In the genomic region with DNA sequence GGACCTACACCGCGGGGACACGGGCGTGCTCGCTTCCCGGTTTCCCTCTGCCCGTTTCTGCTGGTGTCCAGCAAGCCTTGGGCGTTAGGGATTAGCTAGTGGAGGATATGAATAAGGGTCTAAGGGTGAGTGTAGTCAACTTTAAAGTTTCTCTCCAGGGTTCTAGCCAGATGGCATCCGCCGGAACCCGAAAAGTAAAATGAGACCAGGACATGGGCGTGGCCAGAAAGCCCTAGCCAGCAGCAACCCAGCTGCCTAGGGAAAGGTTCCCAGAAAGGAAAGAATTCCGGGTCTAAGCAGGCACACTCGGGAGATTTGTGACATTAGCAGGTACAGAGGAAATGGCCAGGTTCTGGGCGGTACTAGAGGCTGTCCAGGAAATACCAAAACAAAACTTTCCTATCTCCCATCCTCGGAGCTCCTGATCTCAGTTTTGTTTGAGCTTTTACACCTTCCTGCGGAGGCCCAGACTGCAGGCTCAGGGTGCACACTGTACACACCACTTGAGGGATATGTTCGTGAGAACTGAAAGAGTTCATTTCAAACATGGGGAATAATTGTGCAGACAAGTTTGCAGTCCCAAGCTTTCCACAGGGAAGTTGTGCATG, we compare ENCODE assay signal across 8 mouse cellular contexts. TPM values are rescaled to one million over a fixed set of nuclear protein-coding genes. Genes with fewer than 3 reads are reported as not detected.
DNase-seq lines count a peak whose midpoint lies in the region; ATAC-seq and TF ChIP-seq lines count a peak whose summit lies in the region.

No protein-coding gene starts in this region.

- peaks cover 43% of the 10 kb centered on the region for H3K4me1 ChIP-seq in hindbrain, embryonic 15.5 days (replicated peaks)

- peak overlapping the region; percentile 76 for H3K4me3 ChIP-seq in hindbrain, embryonic 15.5 days
- H3K4me3 ChIP-seq in left cerebral cortex, adult 2 months: peak overlapping the region; percentile 96

- peak; percentile 46 for DNase-seq in left cerebral cortex, adult 11 months (ENCODE audit: low spot score)
- DNase-seq in left cerebral cortex, postnatal 36 days (ENCODE audit: low spot score in 2 of 2): no peak
- peak; percentile 77 for DNase-seq in cerebellum, adult 11-12 months
- DNase-seq in forelimb bud, embryonic 11.5 days (ENCODE audit: low read depth, low spot score): peak; percentile 86
- DNase-seq in left cerebral cortex, adult 2 months (ENCODE audit: extremely low spot score in 1 of 2, low spot score in 2 of 2): peak; percentile 39 to 63
- DNase-seq in right cerebral cortex, postnatal 14 days: peak; percentile 43

- H3K9me3 ChIP-seq in hindbrain, embryonic 15.5 days: no peaks in the 10 kb centered on the region

- no peaks in the 10 kb centered on the region for H3K36me3 ChIP-seq in hindbrain, embryonic 15.5 days

- WGBS in hindbrain, embryonic 15.5 days: 2% methylated on average over 18 of the region's 18 CpGs

- intact Hi-C loops in left cerebral cortex, postnatal 36 days (cut with DNase I): loop anchor here (5.0 to 10.0 kb wide), 4 partner anchors 124 to 214 kb away; a partner anchor contains a TSS
- intact Hi-C loops in left cerebral cortex, adult 2 months (cut with DNase I): loop anchor here (2.0 to 10.0 kb wide), 4 partner anchors 24 to 208 kb away; a partner anchor contains a TSS

- peak overlapping the region; percentile 89 for H3K4me2 ChIP-seq in hindbrain, embryonic 15.5 days

- no peaks in the 10 kb centered on the region for H3K27me3 ChIP-seq in hindbrain, embryonic 15.5 days

- TF ChIP-seq CTCF in left cerebral cortex, adult 2 months (IDR thresholded peaks at IDR 0.05): no peak

- peak; percentile 40 for ATAC-seq in hindbrain, embryonic 15.5 days (ENCODE audit: low FRiP score, low read depth)
- ATAC-seq in megakaryocyte, adult 5-6 weeks (ENCODE audit: poor library complexity, severe bottlenecking): peak; percentile 20

- peak overlapping the region; percentile 89 for H3K27ac ChIP-seq in hindbrain, embryonic 15.5 days (replicated peaks)
- peak overlapping the region; percentile 94 for H3K27ac ChIP-seq in left cerebral cortex, adult 2 months

- peak overlapping the region; percentile 86 for H3K9ac ChIP-seq in hindbrain, embryonic 15.5 days

RNA-seq across cellular contexts. Expression of a gene that starts 0.6 kb away (rescaled TPM):
- total RNA-seq in left cerebral cortex, postnatal 36 days (2021): 100 to 1,000 TPM; 138 to 142 TPM
- 32.1 and 38.5 TPM in 2 replicates for polyA plus RNA-seq in hindbrain, embryonic 15.5 days (2015; fragmentation: Nextera tagmentation; extraction: Ambion mirVana)
- 100 to 1,000 TPM; 129 to 130 TPM for total RNA-seq in left cerebral cortex, adult 2 months (2021)
- total RNA-seq in megakaryocyte, adult 5-6 weeks (2015): 9.3 and 12.0 TPM in 2 replicates
- 7.3 and 10.0 TPM in 2 replicates for total RNA-seq in megakaryocyte, adult 5-6 weeks (2017)

Comparison
In these comparisons a context has a peak if more than half of its experiments do, and no peak if none do; other contexts are left out.
1. DNase-seq: peak in left cerebral cortex, adult 11 months (single experiment), cerebellum, adult 11-12 months (single experiment), forelimb bud, embryonic 11.5 days (single experiment), left cerebral cortex, adult 2 months (2 of 2) and right cerebral cortex, postnatal 14 days (single experiment); none in left cerebral cortex, postnatal 36 days (0 of 2).
2. RNA of a gene that starts 0.6 kb away (total RNA-seq): 138 to 142 TPM in left cerebral cortex, postnatal 36 days and 129 to 130 TPM in left cerebral cortex, adult 2 months; 7.3 to 12.0 TPM in megakaryocyte, adult 5-6 weeks; every median in the first group is over 10 times any median in the second.